Mouse (Mus musculus): ENCODE results near the gene Tmem41a.
A peak's percentile ranks its signal among the peaks of the same experiment; 100 is the strongest.
"Not testable (repeated sequence)": the region's sequence is repeated elsewhere in the genome, so short reads cannot be mapped to it uniquely, and the experiment has no call there.

The Tmem41a gene

DNA sequence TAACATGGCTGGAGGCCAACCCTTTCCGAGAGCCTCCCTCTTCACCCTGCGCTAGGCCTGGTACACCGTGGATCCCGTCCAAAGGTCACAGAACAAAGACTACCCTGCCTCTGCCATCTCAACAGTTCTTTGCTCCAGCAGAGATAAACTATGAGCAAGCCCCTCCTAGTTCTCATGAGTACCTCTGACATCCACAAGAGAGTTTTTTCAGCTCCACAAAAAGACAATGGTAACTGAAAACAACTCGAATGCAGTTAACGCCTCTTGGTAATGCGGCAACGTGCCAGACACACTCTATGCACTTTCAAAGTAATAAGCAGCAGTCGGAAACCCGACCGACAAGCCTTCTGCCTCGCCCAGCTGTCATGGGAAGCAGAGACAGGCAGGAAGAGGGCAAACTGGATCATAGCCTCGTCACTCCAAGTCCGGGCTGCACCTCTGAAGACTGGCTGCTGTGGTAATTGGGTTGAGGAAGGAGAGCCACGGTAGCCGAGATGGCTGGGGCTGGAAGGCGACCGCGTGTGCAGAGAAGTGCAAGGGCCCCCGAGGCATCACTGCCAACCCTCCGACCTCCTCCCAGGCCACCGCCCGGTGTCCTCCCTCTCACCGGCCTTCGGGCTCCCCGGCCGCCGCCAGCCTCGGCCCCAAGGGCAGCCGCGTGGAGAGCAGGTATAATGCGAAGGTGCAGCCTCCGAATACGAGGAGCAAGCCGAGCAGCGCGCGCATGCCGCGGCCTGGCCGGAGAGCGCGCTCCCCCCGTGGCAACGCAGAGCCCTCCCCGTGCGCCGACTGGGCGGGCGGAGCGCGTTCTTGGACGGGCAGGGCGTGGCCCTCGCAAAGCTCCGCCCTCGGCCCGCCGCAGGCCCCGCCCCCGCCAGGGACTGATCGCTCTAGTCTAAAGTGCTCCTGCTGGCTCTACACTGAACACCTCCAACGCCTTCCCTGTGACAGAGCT, at the start of gene Tmem41a:
Tmem41a (minus strand) TSS at position 792 of the 955 bp plus-strand sequence.
- peak; percentile 90 to 96 for DNase-seq (ENCODE audit: low spot score in 2 of 2)

DNA sequence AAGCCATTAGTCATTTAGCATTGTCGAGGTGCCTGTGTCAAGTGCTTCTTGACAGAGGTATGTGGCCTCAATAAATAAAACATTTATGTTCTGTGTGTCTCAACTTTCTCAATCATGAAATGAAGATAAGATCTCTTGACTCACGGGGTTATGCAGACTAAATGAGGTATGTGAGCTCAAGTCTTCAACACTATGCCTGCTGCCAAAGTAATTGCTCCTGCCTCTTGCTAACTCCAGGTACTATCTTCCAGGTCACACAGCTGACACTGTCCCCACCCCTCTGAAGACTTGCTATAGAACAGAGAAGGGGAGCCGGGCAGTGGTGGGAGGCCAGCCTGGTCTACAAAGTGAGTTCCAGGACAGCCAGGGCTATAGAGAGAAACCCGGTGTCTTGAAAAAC, 49.0 kb upstream of the Tmem41a start:
- DNase-seq (ENCODE audit: low spot score in 2 of 2), result no peak

DNA sequence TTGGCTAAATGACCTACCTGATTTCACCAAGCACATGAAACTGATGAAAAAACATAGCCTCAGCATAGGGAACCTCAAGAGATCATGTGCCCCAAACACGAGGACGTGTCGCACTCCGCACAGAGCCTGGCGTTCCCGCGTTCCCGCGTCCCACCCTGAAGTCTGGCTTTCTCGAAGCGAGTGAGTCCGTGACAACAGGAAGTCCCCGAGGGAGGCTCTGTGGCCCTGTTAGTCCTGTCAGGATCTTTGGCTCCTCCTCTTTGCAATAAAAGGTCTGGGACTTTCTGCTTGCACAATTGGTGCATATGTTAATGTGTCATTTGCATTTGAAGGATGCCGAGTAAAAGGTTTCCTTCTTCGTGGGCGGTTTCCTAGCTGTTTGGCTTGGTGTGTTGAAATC, 48.0 kb upstream of the Tmem41a start, which contains the start of gene Liph:
Liph (minus strand) TSS at position 360 of the 400 bp plus-strand sequence.
- DNase-seq (ENCODE audit: low spot score in 2 of 2), result peak; percentile 29 to 71

DNA sequence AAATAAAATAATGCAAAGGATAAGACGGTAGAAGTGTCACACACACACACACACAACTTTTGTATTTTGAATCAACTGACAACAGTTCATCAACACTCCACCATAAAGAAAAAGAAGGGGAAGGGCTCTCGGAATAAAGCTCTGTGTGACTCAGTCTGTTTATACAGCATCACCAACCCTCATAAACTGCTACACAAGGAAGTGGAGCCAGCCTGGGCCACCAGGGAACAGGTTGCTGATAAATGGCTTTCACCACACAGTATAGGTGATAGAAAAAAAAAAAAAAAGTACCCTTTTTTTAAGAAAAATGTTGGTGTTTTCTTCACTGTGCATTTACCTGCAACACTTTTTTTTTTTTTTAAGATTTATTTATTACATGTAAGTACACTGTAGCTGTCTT, 44.4 kb upstream of the Tmem41a start:
- DNase-seq (ENCODE audit: low spot score in 2 of 2), result no peak

DNA sequence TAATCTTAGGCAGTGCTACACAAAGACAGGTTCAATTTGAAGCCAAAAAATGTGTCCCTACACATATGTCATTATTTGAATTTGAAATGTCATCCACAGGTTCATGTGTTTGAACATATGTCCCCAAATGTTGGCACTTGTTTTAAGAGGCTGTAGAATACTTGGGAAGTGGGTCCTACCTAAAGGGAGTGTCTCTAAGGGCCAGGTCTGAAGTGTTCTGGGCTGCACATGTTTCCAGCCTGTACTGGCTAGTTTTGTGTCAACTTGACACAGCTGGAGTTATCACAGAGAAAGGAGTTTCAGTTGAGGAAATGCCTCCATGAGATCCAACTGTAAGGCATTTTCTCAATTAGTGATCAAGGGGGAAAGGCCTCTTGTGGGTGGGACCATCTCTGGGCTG, 43.5 kb upstream of the Tmem41a start:
- DNase-seq (ENCODE audit: low spot score in 2 of 2), result not testable (repeated sequence)

DNA sequence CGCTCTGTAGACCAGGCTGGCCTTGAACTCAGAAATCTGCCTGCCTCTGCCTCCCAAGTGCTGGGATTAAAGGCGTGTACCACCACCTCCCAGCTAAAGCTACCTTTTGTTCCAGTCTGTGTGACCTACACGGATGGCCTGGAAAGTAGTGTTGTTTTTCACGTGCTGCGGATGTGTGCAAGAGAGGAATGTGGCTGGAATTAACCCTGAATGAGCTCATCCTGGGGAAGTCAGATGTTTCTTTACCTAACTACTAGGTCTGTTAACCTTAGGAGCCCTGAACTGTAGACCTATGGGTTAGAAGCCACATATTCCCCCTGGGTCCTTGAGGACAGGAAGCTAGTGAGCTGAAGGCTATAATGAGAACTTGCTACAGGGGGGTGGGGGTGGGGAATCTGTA, 40.6 kb upstream of the Tmem41a start:
- no peak for DNase-seq (ENCODE audit: low spot score in 2 of 2)

DNA sequence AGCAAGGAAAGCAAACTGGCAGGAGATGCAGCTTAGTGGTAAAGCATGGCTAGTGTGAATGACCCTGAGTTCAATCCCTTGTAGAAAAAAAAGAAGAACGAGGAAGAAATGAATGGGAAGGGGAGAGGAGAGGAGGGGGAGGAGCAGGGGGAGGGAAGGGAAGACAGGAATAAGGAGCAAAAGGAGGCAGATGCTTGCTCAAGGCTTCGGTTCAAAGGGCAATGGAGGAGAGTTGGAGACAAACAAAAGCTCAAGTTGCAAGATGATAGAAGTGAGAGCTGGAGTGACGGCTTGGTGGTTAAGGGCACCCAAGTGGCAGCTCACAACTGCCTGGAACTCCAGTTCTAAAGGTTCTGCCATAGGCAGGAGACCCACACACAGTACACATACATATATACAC, 38.8 kb upstream of the Tmem41a start:
- DNase-seq (ENCODE audit: low spot score in 2 of 2), result no peak

DNA sequence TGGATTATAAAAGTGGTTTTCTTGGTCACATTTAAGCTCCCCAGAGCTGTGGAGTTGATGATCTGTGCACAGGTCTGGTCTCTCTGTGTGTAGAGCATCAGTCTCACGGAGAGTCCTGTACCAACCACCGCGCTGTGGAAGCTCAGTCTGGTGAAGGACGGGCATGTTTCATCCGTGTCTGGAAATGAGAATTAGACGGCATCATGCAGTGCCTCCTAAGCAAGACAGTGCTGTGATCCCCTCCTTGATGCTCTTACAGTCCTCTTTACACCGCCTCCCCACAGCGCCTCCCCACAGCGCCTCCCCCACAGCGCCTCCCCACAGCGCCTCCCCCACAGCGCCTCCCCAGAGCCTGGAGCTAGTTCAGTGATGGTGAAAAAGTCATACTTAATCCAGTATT, 36.7 kb upstream of the Tmem41a start:
- no peak for DNase-seq (ENCODE audit: low spot score in 2 of 2)

DNA sequence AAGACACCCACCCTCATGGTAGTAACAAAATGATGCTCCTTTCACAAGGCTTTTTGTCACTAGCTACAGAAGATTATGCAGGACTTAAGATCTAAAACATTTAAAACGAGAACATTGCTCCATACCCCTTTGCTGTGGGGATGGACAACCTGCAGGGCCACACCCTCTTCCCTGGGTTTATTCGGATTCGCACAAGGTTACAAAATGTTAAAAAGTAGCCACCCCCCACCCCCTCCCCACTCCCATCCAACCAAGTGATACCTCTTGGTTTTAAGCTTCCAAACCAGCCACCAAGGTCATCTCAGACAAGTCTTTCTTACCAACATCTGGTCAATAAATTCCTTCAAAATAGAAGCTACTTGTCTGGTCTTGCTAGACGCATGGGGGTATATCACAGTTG, 36.2 kb upstream of the Tmem41a start:
- no peak for DNase-seq (ENCODE audit: low spot score in 2 of 2)

DNA sequence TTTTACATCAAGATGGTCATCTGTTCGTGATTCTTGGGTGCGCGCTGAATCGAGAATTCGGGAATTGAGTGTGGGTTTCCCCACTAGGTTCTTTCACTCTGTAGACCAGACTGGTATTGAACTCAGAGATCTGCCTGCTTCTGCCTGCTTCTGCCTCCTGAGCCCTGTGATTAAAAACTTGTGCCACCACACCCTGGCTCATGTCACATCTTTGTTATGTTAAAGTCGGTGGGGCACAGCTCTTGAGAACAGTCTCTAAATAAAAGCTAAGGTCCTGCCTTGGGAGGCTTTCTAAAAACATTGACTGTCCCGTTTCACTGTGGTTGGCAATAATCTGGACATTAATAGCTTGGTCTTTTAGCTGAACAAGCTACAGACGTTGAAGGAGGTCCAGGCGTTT, 35.8 kb upstream of the Tmem41a start:
- no peak for DNase-seq (ENCODE audit: low spot score in 2 of 2)

DNA sequence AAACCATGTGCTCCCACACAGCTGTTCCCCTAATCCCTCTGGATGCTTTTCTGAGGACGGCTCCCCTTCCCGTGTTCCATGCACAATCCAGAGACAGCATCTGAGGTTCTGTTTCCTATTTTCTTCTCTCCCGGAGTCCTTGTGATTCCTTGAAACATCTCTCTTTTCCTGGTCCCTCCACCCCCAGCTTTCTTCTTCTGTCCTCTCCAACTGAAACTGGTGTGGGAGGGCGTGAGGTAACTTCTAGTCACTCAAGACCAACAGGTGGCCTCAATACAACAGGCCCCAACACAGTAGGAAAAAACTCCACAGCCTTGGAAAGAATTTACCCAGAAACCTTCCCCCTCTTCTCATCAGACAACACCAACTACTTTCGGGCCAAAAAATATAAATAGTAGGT, 30.0 kb upstream of the Tmem41a start:
- no peak for DNase-seq (ENCODE audit: low spot score in 2 of 2)

DNA sequence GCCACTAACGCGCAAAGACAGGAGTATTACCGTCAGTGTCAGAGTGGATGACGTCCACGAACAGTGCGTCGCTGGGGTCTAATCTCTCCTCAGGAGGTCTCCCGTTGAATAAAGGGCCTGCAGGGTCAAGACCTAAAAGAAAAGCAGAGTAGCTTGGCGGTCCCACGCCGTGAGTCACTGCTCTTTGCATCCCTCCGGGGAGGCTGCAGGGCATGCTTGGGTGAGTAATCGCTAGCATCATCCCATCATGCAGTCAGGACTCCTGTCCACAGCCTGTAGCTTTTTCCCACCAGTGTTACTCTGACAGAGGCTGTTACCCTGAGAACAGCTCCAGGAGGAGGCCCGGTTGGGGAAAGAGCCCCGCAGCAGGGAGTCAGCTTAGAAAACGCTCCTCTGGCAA, 28.9 kb upstream of the Tmem41a start:
- DNase-seq (ENCODE audit: low spot score in 2 of 2), result no peak

DNA sequence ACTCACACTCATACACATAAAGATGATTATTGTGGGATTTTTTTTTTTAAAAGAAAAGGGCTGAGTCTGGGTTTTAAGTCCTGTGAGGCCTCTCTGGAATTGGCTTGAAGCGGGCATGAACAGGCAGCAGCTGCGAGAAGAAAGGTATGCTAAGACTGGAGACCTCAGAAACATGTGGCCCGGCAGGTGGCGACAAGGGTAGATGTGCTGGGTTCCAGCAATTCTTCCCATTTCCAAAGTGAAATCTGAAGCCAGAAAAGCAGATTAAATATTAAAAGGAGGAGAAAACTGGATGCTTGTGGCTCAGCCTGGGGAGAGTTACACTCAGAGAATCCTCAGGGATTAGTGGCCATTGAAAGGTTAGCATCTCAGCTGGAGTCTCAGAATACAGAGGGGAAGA, 24.1 kb upstream of the Tmem41a start:
- DNase-seq (ENCODE audit: low spot score in 2 of 2), result no peak

DNA sequence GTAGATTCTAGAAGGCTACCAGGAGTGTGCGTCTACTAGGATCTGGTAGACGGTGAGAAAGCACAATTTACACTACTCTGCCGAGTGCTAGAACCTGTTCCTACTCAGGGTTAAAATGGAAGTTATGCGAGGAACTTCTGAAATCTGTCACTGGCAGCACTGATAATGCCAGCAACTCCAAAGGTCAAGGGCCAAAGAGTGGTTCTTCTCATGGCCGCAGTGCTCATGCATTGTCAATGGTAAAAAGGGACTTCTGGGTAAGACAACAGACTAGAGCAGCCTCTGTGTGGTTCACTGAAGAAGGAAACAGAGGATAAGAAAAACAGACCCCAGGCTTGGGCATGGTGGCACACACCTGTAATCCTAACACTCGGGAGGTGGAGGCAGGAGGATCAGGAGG, 23.2 kb upstream of the Tmem41a start:
- DNase-seq (ENCODE audit: low spot score in 2 of 2), result no peak

DNA sequence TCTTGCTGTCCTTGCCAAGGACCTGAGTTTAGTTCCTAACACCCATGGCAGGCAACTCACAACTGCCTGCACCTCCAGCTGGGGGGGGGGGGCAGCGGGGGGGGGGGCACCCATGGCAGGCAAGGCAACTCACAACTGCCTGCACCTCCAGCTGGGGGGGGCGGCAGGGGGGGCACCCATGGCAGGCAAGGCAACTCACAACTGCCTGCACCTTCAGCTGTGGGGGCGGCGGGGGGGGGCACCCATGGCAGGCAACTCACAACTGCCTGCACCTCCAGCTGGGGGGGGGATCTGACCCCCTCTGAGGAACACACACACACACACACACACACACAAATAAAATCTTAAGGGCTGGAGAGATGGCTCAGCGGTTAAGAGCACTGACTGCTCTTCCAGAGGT, 22.5 kb upstream of the Tmem41a start:
- no peak for DNase-seq (ENCODE audit: low spot score in 2 of 2)

DNA sequence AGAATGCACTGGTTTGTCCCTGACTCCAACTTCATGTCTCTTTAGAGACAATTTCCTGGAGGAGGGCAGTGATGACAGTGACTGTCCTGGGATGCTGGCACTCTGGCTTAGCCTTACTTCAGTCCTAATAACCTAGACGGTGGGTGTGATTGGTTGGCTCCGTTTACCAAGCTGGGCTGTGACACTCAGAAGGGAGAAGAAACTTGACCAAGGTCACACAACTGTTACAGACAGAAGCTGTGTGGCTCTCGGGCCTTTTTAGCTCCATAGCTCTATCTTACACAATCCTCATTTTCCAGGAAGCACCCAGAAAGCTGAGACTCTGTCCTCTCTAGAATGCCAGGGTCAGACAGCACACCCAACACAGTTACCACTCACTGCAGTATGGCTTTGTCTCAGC, 18.2 kb upstream of the Tmem41a start:
- no peak for DNase-seq (ENCODE audit: low spot score in 2 of 2)

DNA sequence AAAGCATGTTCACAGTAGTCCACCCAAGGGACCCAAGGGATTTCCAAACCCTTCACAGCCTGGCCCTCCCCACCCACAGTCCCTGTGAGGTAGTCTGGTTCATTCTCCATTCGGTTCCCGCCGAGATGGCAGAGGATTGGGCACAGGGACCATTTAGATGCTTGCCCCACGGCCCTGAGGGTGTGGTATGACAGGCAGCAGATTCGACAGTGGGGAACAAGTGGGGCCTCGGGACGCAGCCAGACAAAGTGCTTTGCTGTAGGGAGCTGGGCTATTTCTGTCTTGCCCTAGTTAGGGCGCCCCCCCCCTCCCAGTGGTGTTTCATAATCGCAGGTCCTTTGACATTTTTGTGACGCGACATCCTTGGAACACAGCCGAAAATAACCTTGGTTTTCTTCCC, 8.2 kb upstream of the Tmem41a start:
- no peak for DNase-seq (ENCODE audit: low spot score in 2 of 2)

DNA sequence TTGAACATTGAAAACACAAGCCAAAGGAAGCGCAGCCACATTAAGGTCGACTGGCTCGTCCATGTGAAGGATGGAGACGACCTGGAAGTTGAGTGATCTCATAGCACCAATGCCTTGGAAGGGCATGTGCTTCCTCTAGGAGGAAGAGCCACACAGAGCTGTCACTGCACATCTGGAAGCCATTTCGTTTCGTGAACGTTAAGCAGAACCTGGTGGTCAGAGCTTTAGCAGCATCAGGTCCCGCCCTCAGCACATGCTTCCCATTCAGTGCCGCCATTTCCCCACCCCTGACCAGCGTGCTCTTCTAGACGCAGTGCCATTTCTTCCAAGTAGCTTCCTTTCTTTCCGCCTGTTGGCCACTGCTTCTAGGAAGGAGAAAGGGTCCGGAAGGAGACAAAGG, 18.9 kb downstream of the Tmem41a start:
- no peak for DNase-seq (ENCODE audit: low spot score in 2 of 2)

DNA sequence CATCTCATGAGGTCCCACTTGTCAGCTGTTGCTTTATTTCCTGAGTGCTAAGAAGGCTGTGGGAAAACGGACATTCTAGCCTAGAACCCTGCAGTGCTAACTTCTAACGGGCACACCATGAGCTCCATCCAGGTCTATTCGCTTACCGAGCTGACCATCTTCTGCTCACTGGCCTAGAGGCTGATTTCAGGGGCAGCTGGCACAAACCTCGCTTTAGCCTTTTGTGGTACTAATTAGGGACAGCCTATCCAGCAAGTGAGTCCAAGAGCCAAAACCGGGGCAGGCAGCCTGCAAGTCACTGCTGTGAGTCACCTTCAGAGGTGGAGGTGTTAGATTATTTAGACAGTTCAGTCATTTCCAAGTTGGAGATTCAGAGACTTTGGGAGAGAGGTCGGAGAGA, 30.7 kb downstream of the Tmem41a start:
- DNase-seq (ENCODE audit: low spot score in 2 of 2), result no peak

DNA sequence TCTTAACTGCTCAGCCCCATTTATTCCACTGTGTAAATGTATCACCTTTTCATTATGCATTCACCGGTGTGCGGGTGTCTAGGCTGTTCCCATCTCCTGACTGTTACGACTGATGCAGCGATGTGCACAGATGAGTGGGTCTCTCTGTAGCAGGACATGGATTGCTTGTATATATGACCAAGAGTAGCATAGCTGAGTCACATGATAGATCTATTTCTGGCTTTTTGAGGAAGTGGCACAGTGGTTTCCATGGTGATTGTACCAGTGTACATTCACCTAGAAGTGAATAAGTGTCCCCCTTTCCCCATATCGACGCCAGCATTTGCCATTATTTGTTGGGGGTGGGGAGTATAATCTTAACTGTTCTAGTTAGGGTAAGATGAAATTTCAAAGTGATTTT, 34.0 kb downstream of the Tmem41a start:
- no peak for DNase-seq (ENCODE audit: low spot score in 2 of 2)

DNA sequence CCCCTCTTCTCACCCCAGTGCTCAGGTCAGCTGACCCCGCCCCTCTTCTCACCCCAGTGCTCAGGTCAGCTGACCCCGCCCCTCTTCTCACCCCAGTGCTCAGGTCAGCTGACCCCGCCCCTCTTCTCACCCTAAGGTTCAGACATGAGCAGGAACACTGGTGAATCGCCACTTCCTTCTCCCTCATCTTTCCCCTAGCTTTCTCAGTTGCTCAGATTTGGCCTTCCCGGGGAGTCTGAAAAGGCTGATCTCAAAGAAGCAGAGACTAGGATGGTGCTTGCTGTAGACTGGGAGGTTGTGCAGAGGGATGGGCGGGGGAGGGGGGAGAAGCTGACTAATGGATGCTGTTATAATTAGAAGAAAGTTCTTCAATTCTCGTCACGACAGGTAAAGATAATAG, 38.4 kb downstream of the Tmem41a start:
- DNase-seq (ENCODE audit: low spot score in 2 of 2), result not testable (repeated sequence)

DNA sequence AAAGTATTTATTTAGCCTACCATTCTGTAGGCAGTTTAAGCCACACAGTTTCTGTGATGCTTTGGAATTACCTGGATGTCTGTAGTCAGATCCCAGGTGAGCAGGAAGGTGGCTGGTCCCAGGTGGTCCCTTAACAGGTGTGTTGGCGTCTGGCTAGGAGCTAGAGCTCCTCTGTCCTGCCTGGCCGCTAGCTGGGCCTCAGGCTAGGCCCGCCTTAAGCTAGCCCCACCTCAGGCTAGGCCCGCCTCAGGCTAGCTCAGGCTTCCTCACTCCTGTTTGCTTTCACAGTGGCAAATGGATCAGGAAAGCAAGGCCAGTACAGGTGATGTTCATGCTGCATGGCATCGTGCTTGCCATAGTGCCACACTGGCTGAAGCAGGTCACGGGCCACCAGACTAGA, 40.5 kb downstream of the Tmem41a start:
- no peak for DNase-seq (ENCODE audit: low spot score in 2 of 2)

DNA sequence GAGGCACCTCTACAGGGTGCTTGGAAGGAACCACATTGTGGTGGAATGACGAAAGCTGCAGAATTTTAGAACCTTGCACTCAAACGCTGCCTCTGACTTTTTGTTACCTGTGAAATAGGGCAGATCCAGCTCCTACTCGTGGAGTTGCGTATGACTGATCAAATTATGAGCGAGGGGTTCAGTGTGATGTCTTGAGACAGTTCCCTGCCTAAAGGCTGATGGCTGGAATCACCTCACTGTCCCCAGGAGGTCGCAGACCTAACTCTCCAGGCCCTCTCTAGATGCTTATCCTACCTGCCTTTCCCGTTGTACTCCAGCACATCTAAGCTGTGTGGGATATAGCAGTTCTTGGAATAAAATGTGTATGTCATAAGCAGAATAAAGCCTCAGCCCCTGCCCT, 41.4 kb downstream of the Tmem41a start:
- no peak for DNase-seq (ENCODE audit: low spot score in 2 of 2)

DNA sequence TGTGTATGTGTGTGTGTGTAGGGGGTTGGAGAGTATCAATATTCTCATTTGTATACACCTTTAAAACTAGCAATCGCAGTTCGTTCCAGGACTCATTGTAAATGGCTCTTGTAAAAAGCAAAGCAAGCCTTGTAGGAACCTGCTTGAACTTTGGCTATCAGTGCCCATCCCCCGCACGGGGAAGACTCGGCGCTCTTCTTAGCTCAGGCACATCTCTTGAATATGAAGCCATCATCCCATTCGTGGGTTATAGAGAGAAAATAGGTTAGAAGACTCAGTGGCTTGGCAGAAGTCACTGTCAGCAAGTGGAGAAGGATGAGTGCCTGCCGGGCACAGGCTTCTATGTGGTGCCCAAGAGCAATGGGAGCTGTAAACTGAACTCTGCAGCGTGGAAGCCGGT, 42.7 kb downstream of the Tmem41a start:
- no peak for DNase-seq (ENCODE audit: low spot score in 2 of 2)
